Mouse (Mus musculus) limb, embryonic 10.5 days (tissue): ENCODE measurements around the gene Zdhhc19. TPM values are rescaled to one million over a fixed set of nuclear protein-coding genes. Genes with fewer than 3 reads are reported as not detected.

Experiments used
- polyA plus RNA-seq: library from polyadenylated mRNA; unstranded; fragments of >200 nt; fragmentation: Nextera tagmentation; extraction: Ambion mirVana; gene quantifications from 2 replicates; pipeline ENCODE4 v1.2.1, GENCODE M21; 2016

Gene Zdhhc19
- polyA plus RNA-seq, 1 experiment from 2014 or later = not detected

Other genes with a start within 250 kb of the Zdhhc19 start
- gene Fbxo45, start 249.1 kb upstream of the Zdhhc19 start, polyA plus RNA-seq = 15.6 and 17.1 TPM in 2 replicates
- gene Wdr53, start 249.0 kb upstream of the Zdhhc19 start, polyA plus RNA-seq = 19.0 and 20.8 TPM in 2 replicates
- gene Smco1, start 224.8 kb upstream of the Zdhhc19 start, polyA plus RNA-seq = not detected in 2 replicates
- gene Rnf168, start 218.8 kb upstream of the Zdhhc19 start, polyA plus RNA-seq = 30.5 and 34.7 TPM in 2 replicates
- gene Ubxn7, start 164.0 kb upstream of the Zdhhc19 start, polyA plus RNA-seq = 26.4 and 26.8 TPM in 2 replicates
- not detected in 2 replicates for gene Tm4sf19, start 95.8 kb upstream of the Zdhhc19 start, polyA plus RNA-seq
- gene Tctex1d2, start 76.6 kb upstream of the Zdhhc19 start, polyA plus RNA-seq = 31.4 and 33.2 TPM in 2 replicates
- gene Pcyt1a, start 65.3 kb upstream of the Zdhhc19 start, polyA plus RNA-seq = 38.6 and 41.4 TPM in 2 replicates
- 0.46 and 0.50 TPM in 2 replicates for gene Slc51a, start 8.4 kb upstream of the Zdhhc19 start, polyA plus RNA-seq
- gene Tfrc, start 112.7 kb downstream of the Zdhhc19 start, polyA plus RNA-seq = 55.9 and 56.9 TPM in 2 replicates
- gene Tnk2, start 147.6 kb downstream of the Zdhhc19 start, polyA plus RNA-seq = 11.2 and 12.0 TPM in 2 replicates
- gene Muc4, start 239.6 kb downstream of the Zdhhc19 start, polyA plus RNA-seq = not detected in 2 replicates